Mouse (Mus musculus) frontal cortex, postnatal 10 days (tissue): ENCODE data around the gene Capn8.
"Not testable (repeated sequence)": the region's sequence is repeated elsewhere in the genome, so short reads cannot be mapped to it uniquely, and the experiment has no call there.

Experiments used
- DNase-seq, 2 experiments: peaks; one replicate each; pipeline ENCODE4 v3.0.0; 2022; ENCODE audit warnings: low spot score in 2 of 2, mixed read lengths in 1 of 2

The Capn8 gene

DNA sequence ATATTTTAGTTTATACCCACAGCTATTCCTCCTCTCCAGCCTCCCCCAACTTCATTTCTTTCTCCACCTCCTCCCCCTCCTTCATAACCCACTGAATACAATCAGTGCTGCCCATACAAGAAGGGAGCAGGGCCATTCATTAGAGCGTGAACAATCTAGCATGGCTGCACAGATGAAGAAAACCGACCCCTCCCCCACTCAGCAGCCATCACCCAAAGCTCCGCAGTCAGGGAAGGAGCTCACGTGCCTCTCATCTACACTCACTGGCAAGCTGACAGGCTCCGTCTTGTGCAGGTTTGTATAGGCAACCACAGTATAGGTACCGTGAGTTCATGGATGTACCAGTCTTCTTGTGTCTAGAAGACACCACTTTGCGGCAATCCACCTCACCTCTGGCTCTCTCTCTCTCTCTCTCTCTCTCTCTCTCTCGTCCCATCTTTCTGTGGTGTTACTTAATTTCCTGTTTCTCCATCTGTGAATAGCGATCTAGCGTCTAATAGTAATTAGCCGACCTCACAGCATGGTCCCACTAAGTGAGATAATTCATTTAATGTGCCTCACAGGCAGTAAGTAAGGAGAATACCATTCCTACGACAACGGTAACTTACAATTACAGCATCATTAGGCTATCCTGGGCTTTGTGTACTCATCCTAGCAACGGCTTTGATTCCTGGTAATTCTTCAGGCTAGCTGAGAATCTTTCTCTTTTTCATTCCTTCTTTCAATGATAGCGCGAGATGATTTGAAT is 53.6 kb downstream of the Capn8 start:
- DNase-seq = no peak

- DNase-seq = no peak
These were observed 55.7 kb downstream of the Capn8 start for GRCm38 (mm10) chr1:182620470-182620869.

DNA sequence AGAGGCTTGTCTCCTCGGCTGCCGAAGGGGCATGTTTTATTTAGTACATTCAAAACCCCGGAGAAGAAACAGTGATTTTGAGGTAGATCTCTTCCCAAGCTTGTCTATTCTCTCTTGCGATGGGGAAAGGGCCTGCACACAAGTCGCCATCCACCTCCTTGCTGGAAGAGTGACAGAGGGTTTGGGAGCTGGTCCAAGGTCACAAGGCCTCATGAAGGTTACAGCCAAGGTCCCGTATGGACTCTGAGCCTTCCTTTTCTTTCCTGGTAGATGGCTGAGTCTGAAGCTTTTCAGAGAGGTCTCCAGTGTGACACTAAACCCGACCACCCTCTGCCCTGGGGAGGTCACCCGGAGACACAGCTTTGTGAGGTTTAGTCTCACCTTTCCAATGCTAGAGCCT is 56.4 kb downstream of the Capn8 start:
- DNase-seq = no peak

GRCm38 (mm10) chr1:182626197-182626596 is 61.4 kb downstream of the Capn8 start:
- DNase-seq = no peak

- DNase-seq = no peak
These were observed 64.4 kb downstream of the Capn8 start for GRCm38 (mm10) chr1:182629228-182629627.

DNA sequence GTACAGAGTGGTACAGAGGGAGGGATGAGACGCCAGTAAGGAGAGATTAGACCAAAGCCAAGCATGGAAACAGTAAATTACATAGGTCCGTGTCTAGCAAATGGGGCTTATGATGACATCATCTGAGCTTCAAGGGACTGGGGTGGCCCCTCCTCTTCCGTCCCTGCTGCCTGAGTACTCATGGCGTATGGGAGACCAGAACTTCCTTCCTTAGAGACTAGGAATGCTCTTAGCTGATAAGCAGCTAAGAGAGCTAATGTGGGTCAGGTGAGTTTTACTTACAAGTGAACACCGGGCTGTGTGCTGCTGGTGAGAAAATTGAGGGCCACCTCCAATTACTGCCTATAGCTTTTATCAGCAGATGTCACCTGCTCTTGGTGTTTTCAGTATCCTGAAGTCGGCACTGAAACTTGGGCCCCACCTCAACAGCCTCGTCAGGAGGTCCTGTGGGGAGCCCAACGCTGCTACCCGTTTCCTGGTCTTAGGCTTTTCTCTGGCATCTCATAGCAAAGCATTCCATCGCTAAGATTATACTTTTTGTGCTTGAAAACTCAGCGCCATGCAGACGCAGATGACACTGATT is 69.0 kb downstream of the Capn8 start:
- no peak for DNase-seq

DNA sequence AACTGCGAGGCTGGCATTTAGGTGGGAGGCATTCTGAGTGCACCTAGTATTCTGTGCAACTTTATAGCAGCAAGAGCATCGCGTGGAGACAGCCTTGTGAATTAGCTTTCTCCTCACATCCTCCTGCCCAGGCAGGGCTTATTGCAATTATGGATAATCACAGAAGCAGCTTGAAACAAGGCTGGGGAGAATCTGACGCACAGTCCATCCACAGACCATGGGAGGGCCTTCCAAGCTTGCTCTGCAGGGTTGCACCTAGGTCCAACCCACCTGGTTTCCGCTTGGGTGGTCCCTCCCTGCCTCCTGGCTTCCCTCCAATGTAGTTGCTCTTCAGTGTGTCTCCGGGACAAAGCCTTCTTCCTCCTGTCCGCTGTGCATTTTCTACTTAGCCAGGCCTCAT is 74.2 kb downstream of the Capn8 start:
- no peak for DNase-seq

- DNase-seq = no peak
These were observed 74.6 kb downstream of the Capn8 start for GRCm38 (mm10) chr1:182639456-182639855.

GRCm38 (mm10) chr1:182640094-182640493 is 75.3 kb downstream of the Capn8 start:
- no peak for DNase-seq

DNA sequence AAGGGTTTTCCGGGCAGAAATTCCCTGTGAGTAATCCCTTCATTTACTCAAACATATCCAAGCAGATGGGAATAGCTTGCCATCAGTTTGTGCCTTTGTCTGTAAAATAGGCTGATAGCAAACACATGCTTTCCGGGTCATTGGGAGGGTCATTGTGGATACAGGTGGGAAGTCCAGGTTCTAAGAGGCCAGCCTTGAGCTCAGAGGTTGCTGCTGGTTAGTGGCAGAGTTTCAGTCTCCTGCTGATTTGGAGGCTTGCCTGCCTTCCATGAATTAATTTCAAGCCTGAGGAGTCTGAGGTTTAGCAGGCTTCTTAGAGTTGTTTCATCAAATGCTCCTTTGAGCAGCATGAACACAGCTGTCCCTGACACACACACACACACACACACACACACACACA is 78.0 kb downstream of the Capn8 start:
- no peak for DNase-seq

GRCm38 (mm10) chr1:182644418-182644817 is 79.6 kb downstream of the Capn8 start:
- DNase-seq = not testable (repeated sequence)

- no peak for DNase-seq
These were observed 80.4 kb downstream of the Capn8 start for GRCm38 (mm10) chr1:182645211-182645668.

DNA sequence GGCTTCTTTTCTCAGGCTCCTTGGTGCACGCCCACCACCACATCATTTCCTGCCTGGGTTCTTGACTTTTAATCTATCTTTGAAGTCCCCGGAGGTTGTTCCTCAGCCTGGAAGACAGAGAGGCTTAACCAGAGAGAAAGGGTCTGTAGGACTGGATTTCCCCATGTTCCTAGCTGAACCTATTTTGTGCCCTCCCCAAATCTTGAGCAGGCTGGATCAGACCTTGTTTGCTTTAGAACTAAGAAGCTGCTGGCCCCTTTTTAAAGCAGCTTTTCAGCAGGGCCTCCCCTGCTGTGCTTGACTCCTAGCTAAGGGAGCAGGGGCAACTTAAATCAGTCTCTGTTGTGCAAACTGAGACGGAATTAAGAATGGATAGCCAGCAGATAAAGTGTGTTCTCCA is 82.0 kb downstream of the Capn8 start:
- no peak for DNase-seq

GRCm38 (mm10) chr1:182657760-182658159 is 93.0 kb downstream of the Capn8 start:
- peak in 1 of 2 experiments; percentile 50 for DNase-seq

GRCm38 (mm10) chr1:182660365-182660764 is 95.6 kb downstream of the Capn8 start:
- no peak for DNase-seq

GRCm38 (mm10) chr1:182663671-182664070 is 98.9 kb downstream of the Capn8 start:
- peak in 1 of 2 experiments; percentile 25 for DNase-seq

DNA sequence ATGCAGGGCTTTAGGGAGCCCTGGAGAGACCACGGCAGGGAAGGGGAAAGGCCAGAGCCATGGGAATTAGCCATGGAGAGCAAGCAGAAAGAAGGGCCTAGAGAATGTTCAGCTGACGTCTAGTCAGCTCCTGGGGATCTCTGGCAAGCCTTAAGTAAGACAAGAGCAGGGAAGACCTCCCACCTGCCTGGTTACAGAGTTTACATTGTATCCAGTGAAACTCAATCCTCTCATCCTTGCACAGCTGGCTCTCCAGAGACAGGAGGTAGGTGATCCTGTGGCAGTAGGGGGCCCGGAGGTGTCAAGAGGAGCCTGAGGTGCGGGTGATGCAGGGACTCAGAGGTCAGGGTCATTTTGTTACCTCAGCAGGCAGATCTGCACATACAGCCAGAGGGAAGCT is 100.0 kb downstream of the Capn8 start:
- DNase-seq = no peak

DNA sequence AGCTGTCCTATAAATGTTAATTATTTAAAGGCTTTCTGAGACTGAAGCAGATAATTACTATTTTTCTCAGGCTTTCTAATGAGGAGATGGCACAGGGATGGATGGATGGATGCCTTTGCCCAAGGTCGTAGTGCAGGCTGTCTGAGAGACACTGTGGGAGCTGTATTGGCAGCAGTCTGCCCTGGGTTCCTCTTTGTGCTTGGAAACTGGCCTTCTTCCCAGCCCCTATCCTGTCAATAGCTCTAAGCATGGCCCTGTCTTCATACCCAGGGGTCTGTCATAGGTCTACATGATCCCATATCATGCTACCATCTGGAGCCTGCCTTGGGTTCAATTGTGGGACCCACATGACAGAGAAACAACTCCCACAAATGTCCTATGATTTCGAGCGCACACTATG is 102.5 kb downstream of the Capn8 start:
- DNase-seq = no peak

- no peak for DNase-seq
These were observed 104.9 kb downstream of the Capn8 start for GRCm38 (mm10) chr1:182669741-182670140.

DNA sequence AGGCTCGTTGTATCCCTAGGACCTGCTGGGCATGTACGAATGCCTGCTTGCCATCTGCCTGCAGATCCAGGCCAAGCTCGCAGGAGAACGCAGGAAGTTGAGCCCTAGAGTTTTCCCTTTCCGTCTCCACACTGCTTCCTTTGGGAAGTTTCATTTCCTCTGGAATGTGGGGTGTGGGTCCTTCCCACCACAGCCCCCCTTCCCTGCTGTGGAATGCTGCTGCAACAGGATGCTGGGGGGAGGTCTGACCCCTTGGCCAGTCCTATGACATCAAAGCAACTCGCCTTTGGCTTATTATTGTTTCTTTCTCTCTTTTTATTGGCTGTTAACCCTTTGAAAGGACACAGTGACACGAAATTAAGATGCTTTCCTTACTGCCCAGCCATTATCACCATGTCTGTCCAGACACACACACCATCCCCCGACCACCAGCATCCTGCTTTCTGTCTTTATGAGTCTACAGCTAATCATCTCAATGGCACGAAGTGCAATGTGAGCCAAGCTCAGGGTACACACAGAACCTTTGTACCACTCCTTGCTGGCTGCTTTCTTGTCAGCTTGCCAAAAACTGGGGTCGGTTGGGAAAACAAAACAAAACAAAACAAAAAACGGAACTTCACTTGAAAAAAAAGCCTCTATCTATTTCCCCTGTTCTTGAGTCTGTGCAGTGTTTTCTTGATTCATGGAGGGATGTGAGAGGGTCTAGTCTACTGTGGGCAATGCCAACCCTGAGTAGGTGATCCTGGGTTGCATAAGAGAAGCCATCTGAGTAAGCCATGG is 105.9 kb downstream of the Capn8 start:
- no peak for DNase-seq

- no peak for DNase-seq
These were observed 106.5 kb downstream of the Capn8 start for GRCm38 (mm10) chr1:182671343-182671624.

DNA sequence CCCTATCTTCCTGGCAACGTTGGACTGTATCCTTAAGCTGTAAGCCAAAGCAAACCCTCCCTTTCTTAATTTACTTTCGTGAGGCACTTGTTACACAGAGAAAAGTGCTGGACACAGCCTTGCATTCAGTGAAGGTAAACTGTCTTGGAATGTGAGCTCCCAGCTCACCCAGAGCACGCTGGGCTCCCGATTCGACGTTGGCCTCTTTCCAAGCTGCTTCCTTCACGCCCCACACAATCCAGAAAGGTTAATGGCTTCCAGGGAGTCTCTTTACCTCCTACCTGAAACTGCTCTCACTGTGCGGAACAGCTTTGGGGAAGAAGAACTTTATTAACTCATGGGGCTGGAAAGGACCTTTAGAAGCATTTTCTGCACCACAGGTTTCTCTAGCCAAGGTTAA is 110.5 kb downstream of the Capn8 start:
- no peak for DNase-seq

GRCm38 (mm10) chr1:182678151-182678550 is 113.3 kb downstream of the Capn8 start:
- no peak for DNase-seq
